Comparison of ENCODE assay signal across 11 mouse cellular contexts in genomic region chr5:110143007-110143406, GRCm38 (mm10). TPM values are rescaled to one million over a fixed set of nuclear protein-coding genes. Genes with fewer than 3 reads are reported as not detected.
DNase-seq lines count a peak whose midpoint lies in the region; TF ChIP-seq lines count a peak whose summit lies in the region.
"Had no signal": no experiment of that assay in that cellular context is flagged by ENCODE, and none has a peak within 500 bp of the region (broad histone marks: within the 10 kb centered on the region; RNA-seq: fewer than 3 reads in every experiment).

No protein-coding gene starts in this region.

- 88% methylated on average over 5 of the region's 5 CpGs for WGBS in small intestine, adult 2 months

- TF ChIP-seq POLR2A in small intestine, adult 2 months (IDR thresholded peaks at IDR 0.05; ENCODE audit: low read depth, low read length): no peak

- peaks cover 39% of the 10 kb centered on the region for H3K36me3 ChIP-seq in small intestine, adult 2 months (ENCODE audit: control insufficient read depth, insufficient read depth, low read length)

- DNase-seq in adrenal gland, adult 2 months: peak; percentile 19
- no peak for DNase-seq in adrenal gland, adult 18-20 months (ENCODE audit: low spot score in 2 of 2)
- DNase-seq in layer of hippocampus, adult 2 months (ENCODE audit: low spot score in 2 of 2): no peak
- no peak for DNase-seq in layer of hippocampus, adult 8-10 months (ENCODE audit: low spot score in 2 of 2)
- DNase-seq in embryo, embryonic 10.5 days (ENCODE audit: low spot score): peak; percentile 23
- DNase-seq in ovary, postnatal 36 days (ENCODE audit: low spot score): no peak
- no peak for DNase-seq in cerebellum, adult 9-11 months
- DNase-seq: cerebellum, adult 11 months; spleen, adult 18-20 months had no signal

- no peaks in the 10 kb centered on the region for H3K4me1 ChIP-seq in small intestine, adult 2 months (ENCODE audit: control insufficient read depth, insufficient read depth, insufficient read length, low read length)
- H3K4me1 ChIP-seq: midbrain, embryonic 10.5 days had no signal

- H3K27ac ChIP-seq in layer of hippocampus, adult 2 months: no peak overlapping the region
- H3K27ac ChIP-seq in small intestine, adult 2 months (ENCODE audit: insufficient read depth, low read depth, low read length): no peak overlapping the region
- H3K27ac ChIP-seq: midbrain, embryonic 10.5 days had no signal

- H3K27me3 ChIP-seq in small intestine, adult 2 months (ENCODE audit: control insufficient read depth, insufficient read depth, low read length): no peaks in the 10 kb centered on the region

- H3K4me3 ChIP-seq in layer of hippocampus, adult 2 months: no peak overlapping the region
- no peak overlapping the region for H3K4me3 ChIP-seq in small intestine, adult 2 months (ENCODE audit: low read depth, low read length)
- H3K4me3 ChIP-seq: midbrain, embryonic 10.5 days had no signal

- peak; percentile 66 for TF ChIP-seq CTCF in layer of hippocampus, adult 2 months (conservative IDR thresholded peaks at IDR 0.05)
- peak; percentile 49; the same call in 1 of the 2 replicates for TF ChIP-seq CTCF in small intestine, adult 2 months (IDR thresholded peaks at IDR 0.05; ENCODE audit: extremely low read depth, insufficient read length, insufficient replicate concordance, low read depth, low read length)

RNA-seq across cellular contexts. Expression of gene Chfr, which starts 7.4 kb away (rescaled TPM):
- total RNA-seq in adrenal gland, adult 2 months (2021): 10 to 100 TPM; 21.5 to 30.0 TPM
- polyA plus RNA-seq in adrenal gland, adult 2 months (2012; rRNA removed): 55.5 and 55.8 TPM in 2 replicates
- total RNA-seq in adrenal gland, adult 18-20 months (2021): 10 to 100 TPM; 20.3 to 31.9 TPM
- total RNA-seq in layer of hippocampus, adult 2 months (2021): 10 to 100 TPM; 47.1 to 58.1 TPM
- 10 to 100 TPM; 46.2 to 67.9 (median 48.7) TPM for total RNA-seq in layer of hippocampus, adult 8-10 months (2022)
- 24.6 and 65.1 TPM in 2 replicates for polyA plus RNA-seq in small intestine, adult 2 months (2012; rRNA removed)

RNA-seq across cellular contexts. Expression of gene Zfp605, which starts 33.1 kb away (rescaled TPM):
- total RNA-seq in adrenal gland, adult 2 months (2021): 1 to 10 TPM; 5.7 to 6.5 TPM
- 0.04 TPM in 2 replicates for polyA plus RNA-seq in adrenal gland, adult 2 months (2012; rRNA removed)
- 1 to 10 TPM; 6.0 to 6.2 TPM for total RNA-seq in adrenal gland, adult 18-20 months (2021)
- 10 to 100 TPM; 16.1 to 16.5 TPM for total RNA-seq in layer of hippocampus, adult 2 months (2021)
- 10 to 100 TPM; 14.4 to 18.4 (median 16.9) TPM for total RNA-seq in layer of hippocampus, adult 8-10 months (2022)
- 0.04 and 0.10 TPM in 2 replicates for polyA plus RNA-seq in small intestine, adult 2 months (2012; rRNA removed)

RNA-seq across cellular contexts. Expression of gene Golga3, which starts 33.5 kb away (rescaled TPM):
- total RNA-seq in adrenal gland, adult 2 months (2021): 10 to 100 TPM; 34.4 to 37.0 TPM
- polyA plus RNA-seq in adrenal gland, adult 2 months (2012; rRNA removed): 4.5 and 6.1 TPM in 2 replicates
- total RNA-seq in adrenal gland, adult 18-20 months (2021): 10 to 100 TPM; 34.6 to 40.7 TPM
- 10 to 100 TPM; 46.0 to 48.2 TPM for total RNA-seq in layer of hippocampus, adult 2 months (2021)
- total RNA-seq in layer of hippocampus, adult 8-10 months (2022): 10 to 100 TPM; 49.5 to 52.7 (median 50.6) TPM
- 4.1 and 6.7 TPM in 2 replicates for polyA plus RNA-seq in small intestine, adult 2 months (2012; rRNA removed)

RNA-seq across cellular contexts. Expression of gene Gtpbp6, which starts 35.0 kb away (rescaled TPM):
- 10 to 100 TPM; 57.4 to 61.6 TPM for total RNA-seq in adrenal gland, adult 2 months (2021)
- 115 and 125 TPM in 2 replicates for polyA plus RNA-seq in adrenal gland, adult 2 months (2012; rRNA removed)
- 10 to 100 TPM; 69.9 to 71.0 TPM for total RNA-seq in adrenal gland, adult 18-20 months (2021)
- total RNA-seq in layer of hippocampus, adult 2 months (2021): 10 to 100 TPM; 77.3 to 85.6 TPM
- total RNA-seq in layer of hippocampus, adult 8-10 months (2022): 10 to 100 TPM; 83.8 to 92.2 (median 89.3) TPM
- polyA plus RNA-seq in small intestine, adult 2 months (2012; rRNA removed): 53.2 and 101 TPM in 2 replicates

RNA-seq across cellular contexts. Expression of gene Plcxd1, which starts 43.2 kb away (rescaled TPM):
- total RNA-seq in adrenal gland, adult 2 months (2021): under 1 TPM; 0.09 to 0.10 TPM
- 0.02 and 0.19 TPM in 2 replicates for polyA plus RNA-seq in adrenal gland, adult 2 months (2012; rRNA removed)
- total RNA-seq in adrenal gland, adult 18-20 months (2021): under 1 TPM in 1 of 2 experiments, not detected in 1; 0.19 TPM
- total RNA-seq in layer of hippocampus, adult 2 months (2021): 1 to 10 TPM; 4.4 to 4.9 TPM
- total RNA-seq in layer of hippocampus, adult 8-10 months (2022): 1 to 10 TPM; 4.7 to 7.2 (median 5.7) TPM
- 0.28 and 0.86 TPM in 2 replicates for polyA plus RNA-seq in small intestine, adult 2 months (2012; rRNA removed)

Comparison
In these comparisons a context has a peak if more than half of its experiments do, and no peak if none do; other contexts are left out.
1. DNase-seq: peak in adrenal gland, adult 2 months (single experiment) and embryo, embryonic 10.5 days (single experiment); none in adrenal gland, adult 18-20 months (0 of 2), layer of hippocampus, adult 2 months (0 of 2), layer of hippocampus, adult 8-10 months (0 of 2), ovary, postnatal 36 days (single experiment) and cerebellum, adult 9-11 months (single experiment).